Mouse (Mus musculus): ENCODE measurements around the gene Slc48a1.

DNA sequence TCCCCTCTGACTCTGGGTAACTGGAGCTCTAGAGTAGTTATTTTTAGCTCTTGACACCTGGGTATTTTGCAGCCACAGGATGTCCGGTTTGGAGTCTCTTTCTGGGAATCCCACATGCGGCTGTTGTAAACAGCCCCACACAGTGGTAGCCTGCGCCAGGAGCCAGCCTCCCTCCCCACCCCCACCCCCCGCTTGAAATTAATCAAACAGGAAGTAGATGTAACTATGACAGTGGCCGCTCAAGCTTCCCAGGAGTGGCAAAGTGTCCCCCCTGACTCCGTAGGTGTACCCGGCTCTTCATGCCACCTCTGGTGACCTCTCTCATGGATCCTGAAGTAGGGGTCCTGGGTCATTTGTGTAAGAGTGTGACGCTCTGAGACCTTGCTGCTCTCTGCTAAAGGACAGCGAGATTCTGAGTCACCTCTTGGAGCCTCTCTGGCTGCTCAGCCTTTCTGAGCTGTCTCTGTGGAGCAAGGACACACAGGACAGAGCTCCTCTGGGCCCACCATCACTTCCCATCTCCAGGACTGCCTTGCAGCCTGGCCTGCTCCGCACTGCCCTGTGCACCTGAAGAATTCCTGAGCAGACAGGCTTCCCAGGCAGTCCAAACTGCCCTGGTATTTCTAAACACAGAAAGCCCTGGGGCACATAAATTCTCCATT is 43.1 kb downstream of the Slc48a1 start:
- no peak for TF ChIP-seq POLR2A (IDR thresholded peaks at IDR 0.05; ENCODE audit: low read depth, low read length)
- TF ChIP-seq CTCF (IDR thresholded peaks at IDR 0.05; ENCODE audit: extremely low read depth, insufficient read depth, insufficient read length, insufficient replicate concordance) = no peak
